Mouse (Mus musculus): Measurements from ENCODE around the gene Gm45062. TPM values are rescaled to one million over a fixed set of nuclear protein-coding genes. Genes with fewer than 3 reads are reported as not detected.
A peak's percentile ranks its signal among the peaks of the same experiment; 100 is the strongest.

The Gm45062 gene
- total RNA-seq, 1 experiment from 2014 or later, result 42.8 TPM

DNA sequence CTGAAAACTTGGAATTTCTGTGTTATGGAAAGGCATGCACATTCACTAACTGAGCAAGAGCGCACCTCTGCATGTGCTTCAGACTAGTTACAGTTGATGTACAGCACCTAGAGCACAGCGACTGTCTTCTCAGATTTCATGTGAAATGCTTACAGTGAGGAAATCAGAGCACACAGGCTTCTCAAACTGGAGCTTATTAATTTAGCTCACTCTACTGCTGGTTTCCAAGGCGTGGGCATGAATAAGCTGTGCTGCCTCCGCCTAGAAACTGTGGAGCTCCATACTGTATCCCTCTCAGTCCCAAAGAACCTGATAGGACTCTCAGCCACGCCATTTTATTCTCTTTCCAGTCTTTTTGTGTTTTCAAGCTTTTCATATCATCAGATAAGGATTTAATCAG is 143.9 kb downstream of the Gm45062 start:
- ATAC-seq (ENCODE audit: extremely low read depth, insufficient number of reproducible peaks, low FRiP score, poor library complexity, severe bottlenecking), result no peak

DNA sequence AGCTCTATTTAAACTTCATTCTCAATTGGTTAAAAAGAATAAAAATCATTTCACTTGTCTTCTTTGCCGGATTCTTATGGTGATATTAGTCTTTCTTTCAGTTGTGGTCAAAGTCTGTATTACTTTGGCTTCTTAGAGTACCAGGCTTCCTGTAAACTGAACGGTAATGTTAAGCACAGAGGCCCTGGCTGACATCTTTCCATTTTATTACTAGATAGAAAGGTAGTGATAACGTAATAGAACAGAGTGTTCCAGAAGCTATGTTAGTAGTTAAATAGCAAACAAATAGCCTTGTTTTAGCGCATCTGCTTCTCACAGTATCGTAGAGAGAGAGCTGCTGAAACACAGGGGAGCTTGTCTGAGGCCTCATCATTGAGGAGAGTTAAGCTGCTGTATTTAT is 146.6 kb downstream of the Gm45062 start:
- no peak for ATAC-seq (ENCODE audit: extremely low read depth, insufficient number of reproducible peaks, low FRiP score, poor library complexity, severe bottlenecking)

DNA sequence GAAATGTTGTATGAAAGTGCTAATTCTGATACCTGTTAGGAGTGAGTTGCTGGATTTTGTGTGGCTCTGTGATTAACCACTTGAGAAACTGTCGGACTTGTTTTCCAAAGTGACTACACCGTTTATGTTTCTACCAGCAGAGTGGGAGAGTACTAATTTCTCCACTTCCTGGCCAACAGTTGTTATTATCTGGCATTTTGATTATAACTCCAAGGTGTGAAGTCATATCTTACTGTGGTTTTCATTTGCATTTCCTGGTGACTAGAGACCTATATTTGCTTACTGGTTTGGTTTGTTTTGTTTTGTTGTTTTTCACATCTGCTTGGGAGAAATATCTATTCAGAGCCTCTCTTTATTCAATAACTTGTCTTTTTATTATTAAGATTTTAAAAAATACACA is 149.1 kb downstream of the Gm45062 start:
- no peak for ATAC-seq (ENCODE audit: extremely low read depth, insufficient number of reproducible peaks, low FRiP score, poor library complexity, severe bottlenecking)

DNA sequence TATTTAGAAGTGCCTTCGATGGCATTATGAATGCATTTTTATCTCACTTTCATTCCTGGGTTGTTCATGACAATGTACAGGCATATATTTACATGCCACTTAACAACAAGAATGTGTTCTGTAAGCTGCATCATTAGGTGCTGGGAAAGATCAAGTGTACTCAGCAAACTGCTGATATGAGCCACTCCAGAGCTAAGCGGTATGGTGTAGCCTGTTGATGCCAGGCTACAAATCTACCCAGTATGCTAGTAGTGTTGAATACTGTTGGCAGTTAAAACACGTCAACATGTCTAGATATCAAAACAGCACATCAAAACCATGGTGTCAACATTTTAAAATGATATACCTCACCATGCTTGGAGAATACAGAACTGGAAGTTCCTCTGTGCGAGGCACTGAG is 150.6 kb downstream of the Gm45062 start:
- no peak for ATAC-seq (ENCODE audit: extremely low read depth, insufficient number of reproducible peaks, low FRiP score, poor library complexity, severe bottlenecking)

DNA sequence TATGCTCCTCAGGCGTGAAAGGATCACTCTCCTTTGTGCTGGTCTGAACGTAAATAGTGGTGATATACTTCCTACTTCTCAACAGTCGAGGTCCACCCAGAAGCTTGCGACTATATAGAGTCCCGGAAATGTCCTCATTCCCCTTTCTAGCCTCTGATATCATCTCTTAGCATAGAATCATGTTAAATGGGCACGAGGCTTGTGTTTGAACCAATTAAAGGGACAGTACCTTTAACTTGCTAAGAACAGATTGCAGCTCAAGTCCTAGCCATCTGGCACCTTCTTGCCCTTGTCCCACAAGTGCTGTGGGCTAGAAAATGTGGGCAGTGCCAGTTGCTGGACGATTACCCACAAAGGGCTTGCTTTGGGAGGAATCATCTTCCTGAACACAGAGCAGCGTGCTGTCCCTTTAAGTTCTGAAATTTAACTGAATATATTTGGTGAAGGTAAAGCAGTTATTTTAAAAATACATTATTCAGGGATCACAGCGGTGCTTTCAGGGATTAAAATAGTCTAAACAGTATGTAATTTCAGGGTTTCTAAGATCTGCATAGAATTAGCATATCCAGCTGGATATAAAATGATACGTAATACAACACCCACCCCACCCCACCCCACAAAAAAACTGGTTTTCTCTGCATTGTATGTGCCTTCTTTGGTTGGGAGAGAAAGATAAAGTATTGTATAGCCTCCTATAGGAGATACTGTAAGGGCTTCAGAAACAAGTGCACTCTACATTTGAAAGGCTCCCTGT is 153.8 kb downstream of the Gm45062 start:
- ATAC-seq (ENCODE audit: extremely low read depth, insufficient number of reproducible peaks, low FRiP score, poor library complexity, severe bottlenecking), result no peak

DNA sequence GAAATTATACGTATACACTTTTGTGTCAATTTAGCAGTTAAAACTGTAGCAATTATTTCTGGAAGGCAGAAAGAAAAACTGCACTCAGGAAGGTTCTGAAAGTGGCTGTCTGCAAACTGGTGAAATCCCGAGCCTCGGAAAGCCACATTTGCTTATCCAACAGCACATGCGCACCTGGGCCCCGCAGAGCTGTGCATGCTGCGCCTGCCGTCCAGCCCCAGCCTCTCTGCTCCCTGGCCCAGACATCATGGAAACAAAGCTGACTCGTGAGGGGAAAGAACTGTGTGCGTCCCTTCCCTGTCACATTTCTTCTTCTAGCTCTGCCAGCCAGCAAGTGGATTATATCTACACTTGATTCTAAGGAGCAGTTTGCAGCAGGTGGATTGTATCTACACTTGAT is 154.8 kb downstream of the Gm45062 start:
- no peak for ATAC-seq (ENCODE audit: extremely low read depth, insufficient number of reproducible peaks, low FRiP score, poor library complexity, severe bottlenecking)

DNA sequence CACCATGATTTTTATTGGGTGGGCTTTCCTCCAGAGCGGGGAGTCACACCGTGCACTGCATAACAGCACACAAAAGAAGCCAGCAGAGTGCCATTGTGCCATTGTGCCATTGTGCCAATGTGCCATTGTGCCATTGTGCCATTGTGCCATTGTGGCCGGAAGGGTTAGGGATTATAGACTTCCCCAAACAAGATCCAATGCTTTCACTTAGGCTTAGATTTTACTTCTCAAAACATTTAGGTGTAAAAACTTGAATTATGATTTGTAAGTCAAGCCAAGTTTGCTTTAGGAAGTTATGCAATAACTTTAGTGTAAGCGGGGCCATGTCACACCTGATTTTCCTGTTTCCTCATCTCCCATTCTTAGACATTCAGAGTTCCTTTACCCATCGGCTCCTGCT is 156.6 kb downstream of the Gm45062 start:
- no peak for ATAC-seq (ENCODE audit: extremely low read depth, insufficient number of reproducible peaks, low FRiP score, poor library complexity, severe bottlenecking)

DNA sequence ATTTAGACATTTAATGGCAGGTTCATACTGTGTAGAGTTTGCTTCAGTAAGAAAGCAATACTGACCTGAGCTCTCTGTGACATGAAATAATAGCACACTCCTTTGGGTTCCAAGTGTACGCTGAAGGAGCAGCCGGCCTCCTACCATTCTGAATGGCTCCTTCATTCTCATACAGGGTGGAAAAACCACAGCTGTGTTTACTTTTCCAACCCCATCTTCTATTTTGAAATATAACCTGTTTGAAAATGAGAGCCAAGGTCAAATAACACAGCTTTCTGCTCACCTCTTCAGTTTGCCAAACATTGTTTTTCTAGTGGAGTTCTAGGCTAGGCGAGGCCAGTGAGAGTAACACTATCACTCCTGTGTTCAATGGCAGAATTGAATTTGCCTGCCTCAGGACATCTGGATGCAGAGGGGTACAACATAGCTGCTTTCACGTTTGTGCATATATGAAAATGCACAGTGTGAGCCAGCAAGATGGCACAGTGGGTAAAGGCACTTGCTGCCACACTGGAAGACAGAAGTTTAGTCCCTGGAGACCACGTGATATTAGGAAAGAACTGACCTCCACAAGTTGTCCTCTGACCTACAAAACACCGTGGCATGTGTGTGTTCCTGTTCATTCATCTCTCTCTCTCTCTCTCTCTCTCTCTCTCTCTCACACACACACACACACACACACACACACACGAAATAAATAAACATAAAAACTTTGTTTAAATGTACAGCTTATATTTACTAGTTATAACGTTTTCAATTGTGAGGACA is 157.7 kb downstream of the Gm45062 start:
- ATAC-seq (ENCODE audit: extremely low read depth, insufficient number of reproducible peaks, low FRiP score, poor library complexity, severe bottlenecking), result no peak

DNA sequence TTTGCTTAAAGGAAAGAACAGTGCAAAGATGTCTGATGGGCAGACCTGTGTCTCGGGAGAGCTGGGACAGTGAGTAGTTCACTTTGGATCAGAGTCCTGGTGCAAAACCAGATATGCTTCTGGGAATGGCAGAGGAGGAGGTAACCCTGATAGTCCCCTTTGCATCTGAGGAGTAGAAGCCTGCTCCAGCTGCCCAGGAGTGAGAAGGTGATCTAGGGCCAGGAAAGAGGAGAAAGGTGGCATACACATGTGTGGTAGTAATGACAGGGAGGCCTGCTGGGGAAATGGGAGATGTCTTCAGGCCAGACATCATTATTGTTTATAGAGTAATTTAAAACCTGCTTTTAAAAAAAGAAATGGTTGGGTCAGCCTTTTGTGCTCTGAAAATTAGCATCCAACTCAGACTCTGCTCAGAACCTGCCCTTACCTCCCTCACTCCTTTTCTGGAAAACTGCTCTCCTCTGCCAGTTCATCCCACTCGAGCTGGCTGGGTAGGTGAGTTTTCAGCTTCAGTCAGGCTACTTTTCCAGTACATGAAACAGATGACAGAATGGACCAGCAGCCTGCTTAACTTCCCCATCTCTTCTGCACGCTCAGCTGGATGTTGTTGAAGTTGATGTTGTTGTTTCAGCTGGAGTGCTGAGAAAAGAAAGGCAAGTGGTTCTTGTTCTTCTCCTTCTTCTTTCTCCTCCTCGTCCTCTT is 160.4 kb downstream of the Gm45062 start:
- ATAC-seq (ENCODE audit: extremely low read depth, insufficient number of reproducible peaks, low FRiP score, poor library complexity, severe bottlenecking), result no peak

DNA sequence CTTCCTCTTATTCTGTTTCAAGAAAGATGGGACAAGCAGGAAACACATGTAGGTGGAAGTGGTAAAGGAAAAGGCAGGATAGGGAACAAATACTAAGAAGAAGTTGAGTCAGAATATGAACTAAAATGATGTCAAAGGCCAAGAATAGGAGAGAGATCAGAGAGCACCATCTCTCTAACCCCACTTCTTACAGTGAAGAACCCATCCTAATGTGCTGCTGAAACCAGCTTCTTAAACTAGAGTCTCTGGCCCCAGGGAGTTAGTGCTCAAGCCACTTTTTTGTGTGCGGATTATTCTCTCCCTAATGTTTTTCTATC is 160.9 kb downstream of the Gm45062 start:
- no peak for ATAC-seq (ENCODE audit: extremely low read depth, insufficient number of reproducible peaks, low FRiP score, poor library complexity, severe bottlenecking)

DNA sequence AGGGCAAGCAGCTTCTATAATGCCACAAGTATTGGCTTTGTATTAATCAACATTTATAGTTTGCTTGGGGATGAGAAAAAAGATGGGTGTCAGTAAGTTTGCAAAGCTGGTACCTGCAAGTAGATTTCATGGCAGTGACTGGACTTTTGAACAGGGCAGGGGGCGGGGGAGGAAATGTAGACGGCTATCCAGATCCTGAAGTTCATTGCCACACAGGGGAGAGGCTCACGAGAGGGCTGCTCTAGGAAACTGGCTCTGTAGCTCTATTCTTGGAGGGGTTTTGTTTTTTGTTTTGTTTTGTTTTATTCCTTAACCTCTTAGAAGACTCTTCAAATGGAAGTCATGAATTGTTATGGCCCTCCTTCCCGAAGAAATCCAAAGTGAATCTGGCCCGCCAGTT is 162.2 kb downstream of the Gm45062 start:
- ATAC-seq (ENCODE audit: extremely low read depth, insufficient number of reproducible peaks, low FRiP score, poor library complexity, severe bottlenecking), result no peak

DNA sequence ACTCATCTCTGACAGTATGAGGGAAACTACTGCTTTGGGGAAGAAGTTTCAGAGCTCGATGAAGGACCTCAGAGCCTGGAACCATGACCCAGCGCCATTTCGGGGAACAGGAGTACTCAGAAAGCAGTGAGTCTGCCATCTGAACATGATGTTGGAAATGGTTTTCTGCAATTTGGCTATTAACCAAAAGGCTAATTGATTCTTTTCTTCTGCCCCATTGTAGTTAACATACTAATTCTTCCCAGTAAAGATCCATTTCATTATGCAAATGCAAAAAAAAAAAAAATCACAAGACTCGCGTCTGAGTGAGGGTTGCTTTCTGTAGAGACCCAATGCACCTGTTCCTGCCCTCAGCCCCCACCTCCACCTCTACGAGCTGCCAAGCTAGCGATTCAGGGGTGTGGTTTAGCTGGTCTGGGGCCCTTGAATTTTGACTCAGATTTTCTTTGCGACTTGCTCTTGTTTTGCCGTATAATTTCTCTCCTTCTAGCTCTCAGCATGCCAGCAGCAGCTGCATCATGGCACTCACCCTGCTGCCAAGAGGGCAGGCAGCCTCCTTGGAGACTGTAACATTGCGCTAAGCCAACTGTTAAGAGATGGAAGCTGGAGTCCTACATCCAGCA is 162.8 kb downstream of the Gm45062 start:
- no peak for ATAC-seq (ENCODE audit: extremely low read depth, insufficient number of reproducible peaks, low FRiP score, poor library complexity, severe bottlenecking)

DNA sequence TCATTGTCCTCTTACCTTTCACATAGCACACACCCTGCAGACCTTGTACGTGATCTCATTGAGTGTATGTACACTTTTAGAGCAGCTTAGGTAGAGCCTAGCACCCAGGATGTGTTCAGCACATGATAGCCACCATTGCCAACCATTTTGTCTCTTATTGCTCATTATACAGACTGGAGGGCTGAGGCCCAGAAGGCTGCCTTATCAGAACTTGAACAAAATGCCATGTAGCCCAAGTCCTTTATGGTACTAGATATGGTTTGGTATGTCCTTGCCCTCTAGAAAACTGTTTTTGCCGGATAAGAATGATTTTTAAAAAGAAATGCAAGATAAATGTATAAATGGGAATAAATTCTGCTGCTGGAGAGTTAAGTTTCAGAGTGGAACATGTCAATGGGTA is 163.9 kb downstream of the Gm45062 start:
- ATAC-seq (ENCODE audit: extremely low read depth, insufficient number of reproducible peaks, low FRiP score, poor library complexity, severe bottlenecking), result no peak

DNA sequence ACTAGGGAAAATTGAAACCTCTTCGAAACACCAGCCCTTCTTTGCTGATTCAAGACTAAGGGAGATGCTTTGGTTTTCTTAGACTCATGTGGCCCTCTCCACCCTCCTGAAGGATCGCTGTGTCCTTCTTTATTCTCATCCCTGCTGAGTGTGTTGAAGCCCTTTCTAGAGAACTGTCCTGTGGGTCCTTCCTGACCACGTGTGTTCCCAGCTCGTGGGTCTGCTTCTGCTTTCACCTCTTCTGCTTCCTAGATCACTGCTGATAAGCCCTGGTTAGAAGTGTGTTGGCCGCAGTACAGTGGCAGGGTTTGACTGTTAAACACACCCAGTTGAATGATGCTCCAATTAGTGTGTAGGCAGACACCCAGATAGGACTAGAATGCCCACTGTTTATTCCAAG is 168.4 kb downstream of the Gm45062 start:
- ATAC-seq (ENCODE audit: extremely low read depth, insufficient number of reproducible peaks, low FRiP score, poor library complexity, severe bottlenecking), result no peak

DNA sequence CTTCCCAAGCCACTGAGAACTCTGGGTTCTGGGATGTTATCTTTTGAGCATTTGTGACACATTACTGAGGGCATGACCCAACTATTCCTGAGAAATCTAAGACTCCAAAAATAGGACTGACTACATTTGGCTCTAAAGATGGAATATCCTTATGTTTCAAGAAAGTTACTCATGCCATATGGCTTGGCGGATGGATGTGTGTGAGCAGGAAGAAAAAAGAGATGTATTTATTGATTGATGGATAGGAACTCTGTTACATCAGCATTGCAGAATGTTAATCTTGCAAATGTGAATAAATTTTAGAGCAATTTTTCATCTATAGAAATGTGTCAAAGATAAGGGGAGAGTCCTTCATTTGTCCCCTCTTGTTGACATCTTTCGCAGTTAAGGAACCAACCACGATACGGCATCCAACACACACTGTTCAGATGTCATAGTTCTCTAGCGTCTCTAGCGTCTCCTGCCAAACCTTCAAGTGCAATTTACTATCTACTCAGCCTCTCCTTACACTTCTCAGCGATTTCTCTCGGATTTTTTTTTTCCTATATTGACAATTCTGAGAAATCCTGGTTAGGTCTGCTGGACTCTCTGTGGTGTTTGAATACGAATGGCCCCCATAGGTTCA is 171.5 kb downstream of the Gm45062 start:
- ATAC-seq (ENCODE audit: extremely low read depth, insufficient number of reproducible peaks, low FRiP score, poor library complexity, severe bottlenecking), result no peak

DNA sequence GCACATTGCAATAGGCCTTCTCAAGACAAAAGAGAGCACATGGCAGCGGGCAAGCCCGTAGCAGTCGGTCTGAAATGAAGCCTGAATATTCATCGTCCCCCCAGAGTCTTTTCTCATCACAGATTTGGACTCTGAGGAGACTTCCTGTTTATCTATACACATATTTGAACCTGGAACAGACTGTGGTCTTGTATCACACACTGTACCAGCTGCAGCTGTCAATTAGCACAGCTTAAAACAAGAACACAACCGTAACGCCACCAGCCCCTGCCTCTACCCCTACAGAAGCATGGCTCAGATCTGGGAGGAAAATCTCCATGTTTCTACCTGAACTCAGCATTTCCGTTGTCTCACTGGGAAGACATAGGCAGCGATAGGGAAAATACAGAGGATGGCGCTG is 173.9 kb downstream of the Gm45062 start:
- ATAC-seq (ENCODE audit: extremely low read depth, insufficient number of reproducible peaks, low FRiP score, poor library complexity, severe bottlenecking), result no peak

DNA sequence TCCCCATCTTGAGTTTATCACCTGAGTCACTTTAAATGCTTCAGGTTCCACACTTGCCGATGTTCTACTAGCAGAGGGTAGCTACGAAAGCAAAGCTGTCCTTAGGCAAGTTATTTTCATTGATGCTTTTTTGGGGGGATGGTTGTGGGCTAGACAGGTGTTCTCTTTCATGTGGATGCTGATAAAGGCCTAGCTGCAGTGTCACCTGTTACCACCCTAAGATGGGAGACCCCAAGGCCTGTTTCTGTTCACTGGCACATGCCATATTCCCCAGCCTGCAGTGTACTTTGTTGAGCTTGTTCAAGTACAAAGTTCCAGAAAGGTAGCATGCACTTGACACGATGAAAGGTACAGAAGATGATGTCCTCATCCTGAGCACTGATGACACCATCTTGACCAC is 178.7 kb downstream of the Gm45062 start:
- ATAC-seq (ENCODE audit: extremely low read depth, insufficient number of reproducible peaks, low FRiP score, poor library complexity, severe bottlenecking), result no peak

DNA sequence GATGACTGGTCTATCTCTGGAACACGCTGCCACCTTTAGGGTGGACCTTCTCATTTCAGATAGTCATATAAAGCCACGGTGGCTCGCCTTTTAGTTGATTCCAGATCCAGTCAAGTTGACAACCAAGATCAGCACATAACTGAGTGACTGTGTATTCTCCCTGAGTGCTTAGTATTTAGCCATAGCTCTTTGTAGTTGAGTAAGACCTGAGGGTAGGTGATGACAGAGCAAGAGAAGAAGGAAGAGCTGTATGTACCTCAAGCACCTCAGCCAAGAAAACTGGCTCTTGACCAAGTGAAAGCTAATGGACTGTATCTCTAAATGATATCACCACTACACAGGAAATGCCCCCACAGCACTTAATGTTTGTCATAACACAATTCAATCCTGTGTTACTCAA is 182.6 kb downstream of the Gm45062 start:
- ATAC-seq (ENCODE audit: extremely low read depth, insufficient number of reproducible peaks, low FRiP score, poor library complexity, severe bottlenecking), result 0 out of 2 replicates have a peak, but pooled peaks have one; percentile 19

DNA sequence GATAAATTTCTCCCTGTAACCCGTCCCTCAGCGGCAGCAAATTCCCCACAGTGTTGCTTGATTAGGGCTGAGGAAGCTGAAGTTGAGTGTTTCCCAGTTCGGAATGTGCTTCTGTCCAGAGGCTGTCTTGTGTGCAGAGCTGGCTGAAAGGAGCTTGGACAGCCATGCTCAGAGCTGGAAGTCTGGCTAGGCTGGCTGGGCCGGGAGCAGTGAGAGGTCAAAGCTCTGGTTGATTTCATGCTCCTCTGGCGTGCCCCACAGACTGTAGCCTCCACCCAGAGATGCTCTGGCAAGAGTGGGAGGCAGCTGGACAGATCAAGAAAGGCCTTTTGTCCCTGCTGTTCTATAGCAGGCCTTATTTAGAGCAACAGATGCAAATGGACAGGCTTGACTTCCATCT is 187.5 kb downstream of the Gm45062 start:
- ATAC-seq (ENCODE audit: extremely low read depth, insufficient number of reproducible peaks, low FRiP score, poor library complexity, severe bottlenecking), result no peak

All from neutrophil, adult 5-6 weeks (primary cell).